Mouse (Mus musculus) hindbrain, embryonic 12.5 days (tissue): ENCODE results near the gene Clec5a. TPM values are rescaled to one million over a fixed set of nuclear protein-coding genes. Genes with fewer than 3 reads are reported as not detected.
"Not testable (repeated sequence)": the region's sequence is repeated elsewhere in the genome, so short reads cannot be mapped to it uniquely, and the experiment has no call there.

Source experiments
- ATAC-seq: fragments of 200-750 bp; cut with Nextera tagmentation; 2 replicates; pipeline ENCODE4 v1.8.0; 2017; ENCODE audit warnings: moderate TSS enrichment; ENCODE audit not compliant: low FRiP score
- H3K27ac ChIP-seq: fragments of 300-500 bp; sonication (generic); 2 replicates; pipeline ENCODE4 v1.5.1; 2016; ENCODE audit warnings: mild to moderate bottlenecking
- H3K27me3 ChIP-seq: fragments of 300-500 bp; sonication (generic); 2 replicates; pipeline ENCODE4 v1.6.1; 2016; ENCODE audit warnings: mild to moderate bottlenecking
- H3K36me3 ChIP-seq: fragments of 300-500 bp; sonication (generic); 2 replicates; pipeline ENCODE4 v1.6.1; 2016; ENCODE audit warnings: mild to moderate bottlenecking
- H3K4me1 ChIP-seq: fragments of 300-500 bp; sonication (generic); 2 replicates; pipeline ENCODE4 v1.6.1; 2016
- H3K4me2 ChIP-seq: fragments of 300-500 bp; sonication (generic); replicated peaks from 2 replicates; pipeline ENCODE4 v1.6.1; 2016; ENCODE audit warnings: mild to moderate bottlenecking
- H3K4me3 ChIP-seq: fragments of 300-500 bp; sonication (generic); 2 replicates; pipeline ENCODE4 v1.5.1; 2016; ENCODE audit warnings: mild to moderate bottlenecking
- H3K9ac ChIP-seq: fragments of 300-500 bp; sonication (generic); 2 replicates; pipeline ENCODE4 v1.6.1; 2016; ENCODE audit warnings: mild to moderate bottlenecking, moderate library complexity
- H3K9me3 ChIP-seq: fragments of 300-500 bp; sonication (generic); replicated peaks from 2 replicates; pipeline ENCODE4 v1.6.1; 2016; ENCODE audit warnings: mild to moderate bottlenecking
- WGBS: fragments of 180-500 bp; shearing (Covaris S2); methylation state at CpG from one replicate; pipeline ENCODE4 v1.1.7; 2016; 5-methylcytosine and 5-hydroxymethylcytosine counted together
- polyA plus RNA-seq: library from polyadenylated mRNA; unstranded; fragments of >200 nt; fragmentation: Nextera tagmentation; extraction: Ambion mirVana; gene quantifications from 2 replicates; pipeline ENCODE4 v1.2.1, GENCODE M21; 2016

The Clec5a gene
- polyA plus RNA-seq: 1.0 TPM in 2 replicates

GRCm38 (mm10) chr6:40585645-40586044 is at the start of gene Clec5a:
Clec5a (minus strand) TSS chr6:40585821.
- Histone ChIP-seq H3K4me3 (no peak within 1 kb of the TSS), H3K4me2 (no peak within 1 kb of the TSS), H3K27me3 (no peaks in the 10 kb centered on the region), H3K4me1 (no peaks in the 10 kb centered on the region), H3K36me3 (no peaks in the 10 kb centered on the region), H3K9ac (no peak within 1 kb of the TSS), H3K27ac (no peak within 1 kb of the TSS), H3K9me3 (no peaks in the 10 kb centered on the region)
- ATAC-seq: no peak
- WGBS: 82% methylated on average over 5 of the region's 5 CpGs

GRCm38 (mm10) chr6:40634640-40635071 is 49.0 kb upstream of the Clec5a start:
- no peak overlapping the region for H3K27ac ChIP-seq
- no peaks in the 10 kb centered on the region for H3K27me3 ChIP-seq
- ATAC-seq: no peak
- WGBS: 53% methylated on average over 1 of the region's 1 CpGs
- H3K4me3 ChIP-seq: no peak overlapping the region
- no peaks in the 10 kb centered on the region for H3K36me3 ChIP-seq
- no peaks in the 10 kb centered on the region for H3K4me1 ChIP-seq
- no peak overlapping the region for H3K4me2 ChIP-seq
- H3K9ac ChIP-seq: no peak overlapping the region
- H3K9me3 ChIP-seq: no peaks in the 10 kb centered on the region

GRCm38 (mm10) chr6:40628406-40629000 is 42.9 kb upstream of the Clec5a start, which contains the start of gene Mgam:
Mgam (plus strand) TSS chr6:40628831.
- no peaks in the 10 kb centered on the region for H3K27me3 ChIP-seq
- H3K9me3 ChIP-seq: no peaks in the 10 kb centered on the region
- H3K36me3 ChIP-seq: no peaks in the 10 kb centered on the region
- H3K4me3 ChIP-seq: no peak within 1 kb of the TSS
- H3K4me1 ChIP-seq: no peaks in the 10 kb centered on the region
- H3K27ac ChIP-seq: no peak within 1 kb of the TSS
- 87% methylated on average over 8 of the region's 8 CpGs for WGBS
- H3K9ac ChIP-seq: no peak within 1 kb of the TSS
- no peak for ATAC-seq
- H3K4me2 ChIP-seq: no peak within 1 kb of the TSS

GRCm38 (mm10) chr6:40626111-40626510 is 40.5 kb upstream of the Clec5a start:
- Histone ChIP-seq H3K4me3 (no peak overlapping the region), H3K27me3 (no peaks in the 10 kb centered on the region), H3K9ac (no peak overlapping the region), H3K27ac (no peak overlapping the region), H3K36me3 (no peaks in the 10 kb centered on the region), H3K4me2 (no peak overlapping the region), H3K9me3 (no peaks in the 10 kb centered on the region), H3K4me1 (no peaks in the 10 kb centered on the region)
- WGBS: 63% methylated on average over 1 of the region's 1 CpGs
- no peak for ATAC-seq

GRCm38 (mm10) chr6:40617965-40618364 is 32.3 kb upstream of the Clec5a start:
- H3K27me3 ChIP-seq: no peaks in the 10 kb centered on the region
- 17% methylated on average over 2 of the region's 2 CpGs for WGBS
- H3K9me3 ChIP-seq: no peaks in the 10 kb centered on the region
- no peak overlapping the region for H3K27ac ChIP-seq
- ATAC-seq: no peak
- H3K4me3 ChIP-seq: no peak overlapping the region
- no peak overlapping the region for H3K9ac ChIP-seq
- H3K4me2 ChIP-seq: no peak overlapping the region
- no peaks in the 10 kb centered on the region for H3K36me3 ChIP-seq
- no peaks in the 10 kb centered on the region for H3K4me1 ChIP-seq

- Histone ChIP-seq H3K9ac (no peak within 1 kb of the TSS), H3K9me3 (no peaks in the 10 kb centered on the region)
- 83% methylated on average over 4 of the region's 4 CpGs for WGBS
Measured at GRCm38 (mm10) chr6:40613260-40613852, 27.7 kb upstream of the Clec5a start, which contains the start of gene Tas2r138. Tas2r138 (minus strand) TSS chr6:40613310.

GRCm38 (mm10) chr6:40610244-40610643 is 24.6 kb upstream of the Clec5a start:
- 83% methylated on average over 8 of the region's 8 CpGs for WGBS
- Histone ChIP-seq H3K4me2 (no peak overlapping the region), H3K4me3 (no peak overlapping the region), H3K9me3 (no peaks in the 10 kb centered on the region), H3K4me1 (no peaks in the 10 kb centered on the region), H3K36me3 (no peaks in the 10 kb centered on the region), H3K9ac (no peak overlapping the region), H3K27me3 (no peaks in the 10 kb centered on the region), H3K27ac (no peak overlapping the region)
- ATAC-seq: no peak

More at GRCm38 (mm10) chr6:40613260-40613852, 27.7 kb upstream of the Clec5a start, which contains the start of gene Tas2r138:
- Histone ChIP-seq H3K4me3 (no peak within 1 kb of the TSS), H3K4me2 (no peak within 1 kb of the TSS), H3K27me3 (no peaks in the 10 kb centered on the region), H3K36me3 (no peaks in the 10 kb centered on the region), H3K27ac (no peak within 1 kb of the TSS), H3K4me1 (no peaks in the 10 kb centered on the region)
- ATAC-seq: no peak

GRCm38 (mm10) chr6:40607431-40607830 is 21.8 kb upstream of the Clec5a start:
- Histone ChIP-seq H3K27ac (no peak overlapping the region), H3K9ac (no peak overlapping the region), H3K9me3 (no peaks in the 10 kb centered on the region), H3K4me2 (no peak overlapping the region), H3K4me1 (no peaks in the 10 kb centered on the region), H3K4me3 (no peak overlapping the region), H3K27me3 (no peaks in the 10 kb centered on the region), H3K36me3 (no peaks in the 10 kb centered on the region)
- no peak for ATAC-seq

- H3K36me3 ChIP-seq, H3K9me3 ChIP-seq, H3K4me2 ChIP-seq, H3K4me3 ChIP-seq, H3K27ac ChIP-seq, H3K4me1 ChIP-seq, ATAC-seq, H3K27me3 ChIP-seq, H3K9ac ChIP-seq: not testable (repeated sequence)
- 39% methylated on average over 4 of the region's 4 CpGs for WGBS
Measured at GRCm38 (mm10) chr6:40598546-40598945, 12.9 kb upstream of the Clec5a start.

- ATAC-seq: no peak
- no peaks in the 10 kb centered on the region for H3K36me3 ChIP-seq
- WGBS: 73% methylated on average over 3 of the region's 3 CpGs
- no peaks in the 10 kb centered on the region for H3K4me1 ChIP-seq
- H3K4me3 ChIP-seq: no peak overlapping the region
- no peaks in the 10 kb centered on the region for H3K27me3 ChIP-seq
- no peak overlapping the region for H3K27ac ChIP-seq
- no peak overlapping the region for H3K9ac ChIP-seq
- H3K9me3 ChIP-seq: no peaks in the 10 kb centered on the region
- H3K4me2 ChIP-seq: no peak overlapping the region
Measured at GRCm38 (mm10) chr6:40594804-40595550, 9.4 kb upstream of the Clec5a start.

GRCm38 (mm10) chr6:40588346-40588745 is 2.7 kb upstream of the Clec5a start:
- WGBS: 92% methylated on average over 2 of the region's 2 CpGs
- ATAC-seq: no peak
- no peaks in the 10 kb centered on the region for H3K27me3 ChIP-seq
- H3K36me3 ChIP-seq: no peaks in the 10 kb centered on the region
- H3K4me1 ChIP-seq: no peaks in the 10 kb centered on the region
- no peak overlapping the region for H3K4me2 ChIP-seq
- no peak overlapping the region for H3K27ac ChIP-seq
- H3K4me3 ChIP-seq: no peak overlapping the region
- H3K9ac ChIP-seq: no peak overlapping the region
- H3K9me3 ChIP-seq: no peaks in the 10 kb centered on the region

GRCm38 (mm10) chr6:40584336-40584735 is 1.3 kb downstream of the Clec5a start:
- H3K9me3 ChIP-seq: no peaks in the 10 kb centered on the region
- no peaks in the 10 kb centered on the region for H3K27me3 ChIP-seq
- H3K9ac ChIP-seq: no peak overlapping the region
- WGBS: 90% methylated on average over 6 of the region's 6 CpGs
- H3K4me2 ChIP-seq: no peak overlapping the region
- no peaks in the 10 kb centered on the region for H3K36me3 ChIP-seq
- H3K4me3 ChIP-seq: no peak overlapping the region
- H3K4me1 ChIP-seq: no peaks in the 10 kb centered on the region
- no peak overlapping the region for H3K27ac ChIP-seq
- no peak for ATAC-seq
